Mouse (Mus musculus): Measurements from ENCODE around the gene Gm11239.
"Not testable (repeated sequence)": the region's sequence is repeated elsewhere in the genome, so short reads cannot be mapped to it uniquely, and the experiment has no call there.

Gm11239 gene

GRCm38 (mm10) chr4:73668054-73668453 lies at the start of gene Gm11239:
TSS of gene Gm11239 (plus strand) at chr4:73668354.
- DNase-seq = not testable (repeated sequence)

GRCm38 (mm10) chr4:73622684-73623083 lies 45.5 kb upstream of the Gm11239 start, which contains the start of gene Gm11237:
TSS of gene Gm11237 (plus strand) at chr4:73622984.
- not testable (repeated sequence) for DNase-seq

DNA sequence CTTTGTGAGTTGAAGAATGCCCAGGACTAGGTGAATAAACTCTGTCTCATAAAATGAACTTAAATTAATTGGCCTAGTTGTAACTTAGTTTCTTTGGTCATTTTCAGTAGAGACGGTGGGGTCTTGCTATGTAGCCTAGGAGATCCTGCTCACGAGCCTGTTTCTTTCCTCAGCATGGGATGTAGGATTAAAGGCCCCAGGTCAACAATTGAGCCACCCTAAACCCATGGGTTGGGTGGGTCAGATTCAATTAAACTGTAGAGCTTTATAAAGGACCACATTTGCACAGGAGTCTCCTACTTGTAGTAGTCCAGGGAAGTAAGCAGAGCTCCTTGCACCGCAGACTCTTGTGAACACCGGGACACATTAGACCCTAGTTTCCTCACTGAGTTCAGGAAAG lies 30.3 kb upstream of the Gm11239 start, which contains the start of gene Gm11236:
Gene Gm11236, plus strand, starts transcription at position 301 of the 400 bp plus-strand sequence.
- DNase-seq = not testable (repeated sequence)

GRCm38 (mm10) chr4:73661864-73662263 lies 6.3 kb upstream of the Gm11239 start:
- DNase-seq = not testable (repeated sequence)

GRCm38 (mm10) chr4:73683216-73683615 lies 15.1 kb downstream of the Gm11239 start, which contains the start of gene Gm428:
TSS of gene Gm428 (plus strand) at chr4:73683516.
- not testable (repeated sequence) for DNase-seq

DNA sequence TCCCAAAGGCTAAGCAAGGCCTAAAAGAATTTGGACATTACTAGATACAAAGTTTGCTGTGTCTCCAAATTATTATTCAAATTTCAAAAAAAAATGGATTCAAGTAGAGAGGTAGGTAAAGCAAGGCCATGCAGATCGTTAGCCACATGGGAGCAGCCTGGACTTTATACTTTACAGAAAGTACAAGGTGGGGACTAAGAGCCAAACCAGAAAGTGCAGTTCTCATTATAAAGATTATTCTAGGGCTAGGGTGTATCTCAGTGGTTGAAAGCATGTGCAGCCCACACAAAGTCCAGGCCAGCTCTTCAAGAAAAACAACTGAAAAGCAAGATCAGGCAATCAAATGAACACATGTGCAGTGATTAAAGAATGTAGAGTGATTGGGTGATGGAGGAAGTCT lies 50.6 kb downstream of the Gm11239 start:
- DNase-seq = no peak

- no peak for DNase-seq
Observed at GRCm38 (mm10) chr4:73719819-73720218, 51.7 kb downstream of the Gm11239 start.

Measured in embryo, embryonic 11 days (tissue).